Comparison of ENCODE assay signal across 9 mouse cellular contexts in the genomic region with DNA sequence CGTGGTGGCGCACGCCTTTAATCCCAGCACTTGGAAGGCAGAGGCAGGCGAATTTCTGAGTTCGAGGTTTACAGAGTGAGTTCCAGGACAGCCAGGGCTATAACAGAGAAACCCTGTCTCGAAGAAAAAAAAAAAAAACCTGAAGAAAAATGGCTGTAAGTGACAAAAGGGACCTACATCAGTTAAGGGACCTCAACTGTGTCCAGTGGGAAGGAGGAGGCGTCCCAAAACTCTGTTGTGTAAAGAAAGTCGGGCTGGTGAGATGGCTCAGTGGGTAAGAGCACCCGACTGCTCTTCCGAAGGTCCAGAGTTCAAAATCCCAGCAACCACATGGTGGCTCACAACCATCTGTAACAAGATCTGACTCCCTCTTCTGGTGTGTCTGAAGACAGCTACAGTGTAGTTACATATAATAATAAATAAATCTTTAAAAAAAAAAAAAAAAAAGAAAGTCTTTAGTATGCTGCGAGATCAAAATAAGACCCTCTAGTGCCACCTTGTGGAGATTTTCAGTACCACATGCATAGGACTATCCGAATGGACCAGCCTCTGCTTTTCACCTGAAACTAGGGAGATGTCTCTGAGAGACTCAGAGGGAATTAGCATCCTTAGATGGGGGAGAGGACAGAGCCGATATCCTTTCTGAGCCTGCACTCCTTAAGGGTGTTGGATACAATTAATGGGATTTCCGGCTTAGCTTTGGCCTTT. TPM values are rescaled to one million over a fixed set of nuclear protein-coding genes. Genes with fewer than 3 reads are reported as not detected.
DNase-seq lines count a peak whose midpoint lies in the region; ATAC-seq and TF ChIP-seq lines count a peak whose summit lies in the region.
"Not testable (repeated sequence)": the region's sequence is repeated elsewhere in the genome, so short reads cannot be mapped to it uniquely, and the experiment has no call there.
"Had no signal": no experiment of that assay in that cellular context is flagged by ENCODE, and none has a peak within 500 bp of the region (broad histone marks: within the 10 kb centered on the region; RNA-seq: fewer than 3 reads in every experiment).

No protein-coding gene starts in this region.

- intact Hi-C loops in heart, postnatal 14 days (cut with DNase I) = not testable (repeated sequence)

- not testable (repeated sequence) for H3K9ac ChIP-seq in ES-Bruce4 (ENCODE audit: low read depth, poor library complexity, severe bottlenecking); embryonic facial prominence, embryonic 11.5 days (replicated peaks; ENCODE audit: low read length); liver, postnatal 0 days (replicated peaks)

- TF ChIP-seq EP300 in ES-Bruce4 (IDR thresholded peaks at IDR 0.05; ENCODE audit: insufficient read depth, low read depth, low read length); liver, postnatal 0 days (IDR thresholded peaks at IDR 0.05; ENCODE audit: low read depth): not testable (repeated sequence)

- 40% methylated on average over 14 of the region's 14 CpGs for WGBS in embryonic facial prominence, embryonic 11.5 days
- 35% methylated on average over 14 of the region's 14 CpGs for WGBS in liver, postnatal 0 days (ENCODE audit: insufficient replicate concordance)

- TF ChIP-seq POLR2A in ES-Bruce4 (IDR thresholded peaks at IDR 0.05; ENCODE audit: insufficient read depth, low read length) = not testable (repeated sequence)

- DNase-seq in c-Kit-negative CD71-positive TER-119-positive erythroid progenitor cells, embryonic 14.5 days (ENCODE audit: low read depth, low spot score) = peak; percentile 63
- peak; percentile 89 for DNase-seq in embryonic facial prominence, embryonic 11.5 days (ENCODE audit: low spot score)
- peak; percentile 73 to 87 for DNase-seq in heart, postnatal 14 days
- DNase-seq in layer of hippocampus, adult 2 months (ENCODE audit: low spot score in 2 of 2) = peak; percentile 73 to 81
- peak; percentile 80 for DNase-seq in liver, postnatal 0 days
- DNase-seq in ovary, postnatal 14 days (ENCODE audit: low spot score) = peak; percentile 73
- peak; percentile 83 for DNase-seq in thymus, postnatal 0 days (ENCODE audit: low spot score)

- ATAC-seq in embryonic facial prominence, embryonic 11.5 days (replicated peaks; ENCODE audit: insufficient number of reproducible peaks, low FRiP score, low TSS enrichment, low read depth); liver, postnatal 0 days: not testable (repeated sequence)

- H3K4me3 ChIP-seq in ES-Bruce4 (ENCODE audit: low read depth, low read length) = peak overlapping the region; percentile 24
- not testable (repeated sequence) for H3K4me3 ChIP-seq in embryonic facial prominence, embryonic 11.5 days (ENCODE audit: low read depth, low read length); layer of hippocampus, adult 2 months; liver, postnatal 0 days (ENCODE audit: low read depth, low read length)

- TF ChIP-seq CTCF in ES-Bruce4 (IDR thresholded peaks at IDR 0.05; ENCODE audit: low read depth, low read length) = not testable (repeated sequence)
- TF ChIP-seq CTCF in layer of hippocampus, adult 2 months (conservative IDR thresholded peaks at IDR 0.05) = peak; percentile 81
- TF ChIP-seq CTCF in liver, postnatal 0 days (IDR thresholded peaks at IDR 0.05; ENCODE audit: low read depth) = peak; percentile 76

- H3K27ac ChIP-seq in ES-Bruce4 (ENCODE audit: insufficient read depth, low read length); embryonic facial prominence, embryonic 11.5 days (replicated peaks; ENCODE audit: low read depth, low read length); layer of hippocampus, adult 2 months; liver, postnatal 0 days (ENCODE audit: low read depth): not testable (repeated sequence)

- not testable (repeated sequence) for H3K4me2 ChIP-seq in embryonic facial prominence, embryonic 11.5 days (ENCODE audit: low read depth, low read length)
- H3K4me2 ChIP-seq in liver, postnatal 0 days (ENCODE audit: low read depth, low read length) = 0 out of 2 replicates have a peak overlapping the region, but pooled peaks have one; percentile 26

- not testable (repeated sequence) for H3K27me3 ChIP-seq in ES-Bruce4 (ENCODE audit: control insufficient read depth, insufficient read depth, low read length, poor library complexity, severe bottlenecking)
- peaks cover 18% of the 10 kb centered on the region for H3K27me3 ChIP-seq in embryonic facial prominence, embryonic 11.5 days (ENCODE audit: control insufficient read depth, insufficient read depth, low read length)
- peaks cover 31% of the 10 kb centered on the region for H3K27me3 ChIP-seq in liver, postnatal 0 days (ENCODE audit: insufficient read depth, low read length)

- peaks cover 10% of the 10 kb centered on the region for H3K4me1 ChIP-seq in ES-Bruce4 (ENCODE audit: control insufficient read depth, insufficient read depth, low read length)
- H3K4me1 ChIP-seq in embryonic facial prominence, embryonic 11.5 days (ENCODE audit: control insufficient read depth, insufficient read depth, low read length) = not testable (repeated sequence)
- peaks cover 13% of the 10 kb centered on the region for H3K4me1 ChIP-seq in liver, postnatal 0 days (ENCODE audit: insufficient read depth)

- H3K9me3 ChIP-seq in ES-Bruce4 (replicated peaks; ENCODE audit: control insufficient read depth, insufficient read depth, low read length, poor library complexity, severe bottlenecking); embryonic facial prominence, embryonic 11.5 days (replicated peaks; ENCODE audit: control insufficient read depth, low read length); liver, postnatal 0 days (ENCODE audit: low read length): not testable (repeated sequence)

- H3K36me3 ChIP-seq in ES-Bruce4 (ENCODE audit: control insufficient read depth, insufficient read depth, low read length, poor library complexity, severe bottlenecking); embryonic facial prominence, embryonic 11.5 days (replicated peaks; ENCODE audit: control insufficient read depth, insufficient read depth, low read depth, low read length); liver, postnatal 0 days (replicated peaks; ENCODE audit: insufficient read depth, low read length): not testable (repeated sequence)

RNA-seq across cellular contexts. Expression of a gene that starts 1.5 kb away (rescaled TPM):
- 1.5 TPM in 1 of 2 replicates, not detected in the other for polyA plus RNA-seq in ES-Bruce4 (2011; ENCODE audit: insufficient read depth, insufficient read length, low read depth, missing spikeins)
- 1.4 TPM in 1 of 2 replicates, not detected in the other for polyA plus RNA-seq in embryonic facial prominence, embryonic 11.5 days (2014; fragmentation: Nextera tagmentation; extraction: Ambion mirVana)
- total RNA-seq in heart, postnatal 14 days (2021) = not detected
- total RNA-seq in layer of hippocampus, adult 2 months (2021) = under 1 TPM in 1 of 2 experiments, not detected in 1; 0.17 TPM
- 5.8 and 6.2 TPM in 2 replicates for polyA plus RNA-seq in liver, postnatal 0 days (2015; fragmentation: Nextera tagmentation; extraction: Ambion mirVana)
- polyA plus RNA-seq in thymus, postnatal 0 days (2015; fragmentation: Nextera tagmentation; extraction: Ambion mirVana) = 0.62 and 0.85 TPM in 2 replicates
- total RNA-seq: granulocyte monocyte progenitor cell, adult 5-6 weeks had no signal

RNA-seq across cellular contexts. Expression of a gene that starts 8.6 kb away (rescaled TPM):
- polyA plus RNA-seq in ES-Bruce4 (2011; ENCODE audit: insufficient read depth, insufficient read length, low read depth, missing spikeins) = 8.1 and 13.3 TPM in 2 replicates
- polyA plus RNA-seq in embryonic facial prominence, embryonic 11.5 days (2014; fragmentation: Nextera tagmentation; extraction: Ambion mirVana) = 7.0 and 7.6 TPM in 2 replicates
- 10 to 100 TPM; 48.6 to 53.3 TPM for total RNA-seq in heart, postnatal 14 days (2021)
- total RNA-seq in layer of hippocampus, adult 2 months (2021) = 10 to 100 TPM; 55.7 to 65.0 TPM
- polyA plus RNA-seq in liver, postnatal 0 days (2015; fragmentation: Nextera tagmentation; extraction: Ambion mirVana) = 147 and 174 TPM in 2 replicates
- polyA plus RNA-seq in thymus, postnatal 0 days (2015; fragmentation: Nextera tagmentation; extraction: Ambion mirVana) = 0.60 and 1.1 TPM in 2 replicates
- total RNA-seq: granulocyte monocyte progenitor cell, adult 5-6 weeks had no signal

RNA-seq across cellular contexts. Expression of a gene that starts 32.3 kb away (rescaled TPM):
- polyA plus RNA-seq in ES-Bruce4 (2011; ENCODE audit: insufficient read depth, insufficient read length, low read depth, missing spikeins) = 12.3 and 19.0 TPM in 2 replicates
- 17.6 and 17.7 TPM in 2 replicates for polyA plus RNA-seq in embryonic facial prominence, embryonic 11.5 days (2014; fragmentation: Nextera tagmentation; extraction: Ambion mirVana)
- total RNA-seq in heart, postnatal 14 days (2021) = 10 to 100 TPM; 17.7 to 18.0 TPM
- total RNA-seq in layer of hippocampus, adult 2 months (2021) = 1 to 10 TPM; 2.8 to 3.5 TPM
- polyA plus RNA-seq in liver, postnatal 0 days (2015; fragmentation: Nextera tagmentation; extraction: Ambion mirVana) = 0.76 and 1.1 TPM in 2 replicates
- polyA plus RNA-seq in thymus, postnatal 0 days (2015; fragmentation: Nextera tagmentation; extraction: Ambion mirVana) = 2.2 and 3.2 TPM in 2 replicates
- total RNA-seq: granulocyte monocyte progenitor cell, adult 5-6 weeks had no signal

RNA-seq across cellular contexts. Expression of a gene that starts 42.8 kb away (rescaled TPM):
- polyA plus RNA-seq in ES-Bruce4 (2011; ENCODE audit: insufficient read depth, insufficient read length, low read depth, missing spikeins) = 266 and 284 TPM in 2 replicates
- 369 and 379 TPM in 2 replicates for polyA plus RNA-seq in embryonic facial prominence, embryonic 11.5 days (2014; fragmentation: Nextera tagmentation; extraction: Ambion mirVana)
- total RNA-seq in heart, postnatal 14 days (2021) = 100 to 1,000 TPM; 318 to 327 TPM
- total RNA-seq in layer of hippocampus, adult 2 months (2021) = 100 to 1,000 TPM; 208 to 222 TPM
- 146 and 159 TPM in 2 replicates for polyA plus RNA-seq in liver, postnatal 0 days (2015; fragmentation: Nextera tagmentation; extraction: Ambion mirVana)
- 466 and 479 TPM in 2 replicates for polyA plus RNA-seq in thymus, postnatal 0 days (2015; fragmentation: Nextera tagmentation; extraction: Ambion mirVana)

Comparison
In these comparisons a context has a peak if more than half of its experiments do, and no peak if none do; other contexts are left out.
1. RNA of a gene that starts 8.6 kb away (polyA plus RNA-seq): 147 to 174 TPM in liver, postnatal 0 days; 8.1 to 13.3 TPM in ES-Bruce4, 7.0 to 7.6 TPM in embryonic facial prominence, embryonic 11.5 days and 0.60 to 1.1 TPM in thymus, postnatal 0 days; every median in the first group is over 10 times any median in the second.
2. Peak in every context shown above with its lines, with median percentiles within 50 percentile points of each other: DNase-seq.